Mouse (Mus musculus) heart, embryonic 13.5 days (tissue): ENCODE measurements around the gene Spns3. TPM values are rescaled to one million over a fixed set of nuclear protein-coding genes. Genes with fewer than 3 reads are reported as not detected.

Source experiments
- ATAC-seq: fragments of 200-750 bp; cut with Nextera tagmentation; 2 replicates; pipeline ENCODE4 v1.8.0; 2017; ENCODE audit warnings: moderate TSS enrichment; ENCODE audit not compliant: insufficient number of reproducible peaks, low FRiP score, low TSS enrichment; ENCODE audit errors: extremely low read depth
- H3K27ac ChIP-seq: fragments of 300-500 bp; sonication (generic); replicated peaks from 2 replicates; pipeline ENCODE4 v1.5.1; 2015; ENCODE audit warnings: moderate library complexity, mild to moderate bottlenecking, inconsistent platforms
- H3K27me3 ChIP-seq: fragments of 300-500 bp; sonication (generic); replicated peaks from 2 replicates; pipeline ENCODE4 v1.6.1; 2015; ENCODE audit warnings: mild to moderate bottlenecking, inconsistent platforms
- H3K36me3 ChIP-seq: fragments of 300-500 bp; sonication (generic); 2 replicates; pipeline ENCODE4 v1.6.1; 2015; ENCODE audit warnings: mild to moderate bottlenecking, inconsistent platforms
- H3K4me1 ChIP-seq: fragments of 300-500 bp; sonication (generic); 2 replicates; pipeline ENCODE4 v1.6.1; 2015; ENCODE audit warnings: inconsistent platforms
- H3K4me2 ChIP-seq: fragments of 300-500 bp; sonication (generic); 2 replicates; pipeline ENCODE4 v1.6.1; 2015; ENCODE audit warnings: inconsistent platforms, mild to moderate bottlenecking, moderate library complexity
- H3K4me3 ChIP-seq: fragments of 300-500 bp; sonication (generic); 2 replicates; pipeline ENCODE4 v1.5.1; 2015; ENCODE audit warnings: moderate library complexity, mild to moderate bottlenecking, inconsistent platforms
- H3K9ac ChIP-seq: fragments of 300-500 bp; sonication (generic); 2 replicates; pipeline ENCODE4 v1.6.1; 2015; ENCODE audit warnings: inconsistent platforms, mild to moderate bottlenecking, moderate library complexity
- H3K9me3 ChIP-seq: fragments of 300-500 bp; sonication (generic); 2 replicates; pipeline ENCODE4 v1.6.1; 2016; ENCODE audit warnings: inconsistent platforms
- WGBS: fragments of 180-500 bp; shearing (Covaris S2); methylation state at CpG from one replicate; pipeline ENCODE4 v1.1.7; 2015; ENCODE audit warnings: mixed read lengths; 5-methylcytosine and 5-hydroxymethylcytosine counted together
- polyA plus RNA-seq: library from polyadenylated mRNA; unstranded; fragments of >200 nt; fragmentation: Nextera tagmentation; extraction: Ambion mirVana; gene quantifications from 2 replicates; pipeline ENCODE4 v1.2.1, GENCODE M21; 2015

Gene Spns3
- 0.10 and 0.13 TPM in 2 replicates for polyA plus RNA-seq

- Histone ChIP-seq H3K4me1 (peaks cover 10% of the 10 kb centered on the region), H3K4me2 (no peak within 1 kb of the TSS), H3K9ac (no peak within 1 kb of the TSS), H3K4me3 (no peak within 1 kb of the TSS), H3K27me3 (peaks cover 10% of the 10 kb centered on the region; the same call in 1 of the 2 replicates), H3K36me3 (no peaks in the 10 kb centered on the region), H3K9me3 (no peaks in the 10 kb centered on the region), H3K27ac (no peak within 1 kb of the TSS)
- ATAC-seq, result no peak
- WGBS, result 24% methylated on average over 8 of the region's 8 CpGs
Measured at GRCm38 (mm10) chr11:72550134-72550988, at the start of gene Spns3. Gene Spns3 (minus strand): TSS chr11:72550506.

DNA sequence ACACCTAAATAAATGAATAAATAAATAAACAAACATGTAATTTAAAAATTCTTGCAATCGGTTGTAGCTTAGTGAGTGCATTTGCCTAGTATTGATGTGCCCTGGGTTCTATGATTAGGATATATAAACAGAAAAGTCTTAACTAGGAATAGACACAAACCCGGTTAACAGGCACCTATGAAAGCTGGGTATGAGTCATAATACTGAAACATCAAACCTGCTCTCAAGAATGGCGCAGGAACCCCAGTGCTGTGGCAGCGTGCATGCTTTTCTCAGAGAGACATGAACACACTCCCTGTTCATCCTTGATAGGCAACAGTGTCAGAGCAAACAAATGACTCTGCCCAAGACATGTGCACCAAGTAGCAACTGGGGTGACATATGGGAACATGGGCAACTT is 47.5 kb upstream of the Spns3 start:
- Histone ChIP-seq H3K4me1 (no peaks in the 10 kb centered on the region), H3K27me3 (0 out of 2 replicates have a peak, but pooled peaks cover 4% of the 10 kb centered on the region), H3K4me2 (no peak overlapping the region), H3K27ac (no peak overlapping the region), H3K9me3 (no peaks in the 10 kb centered on the region), H3K9ac (no peak overlapping the region), H3K36me3 (no peaks in the 10 kb centered on the region), H3K4me3 (no peak overlapping the region)
- no peak for ATAC-seq
- WGBS, result 76% methylated on average over 4 of the region's 4 CpGs

DNA sequence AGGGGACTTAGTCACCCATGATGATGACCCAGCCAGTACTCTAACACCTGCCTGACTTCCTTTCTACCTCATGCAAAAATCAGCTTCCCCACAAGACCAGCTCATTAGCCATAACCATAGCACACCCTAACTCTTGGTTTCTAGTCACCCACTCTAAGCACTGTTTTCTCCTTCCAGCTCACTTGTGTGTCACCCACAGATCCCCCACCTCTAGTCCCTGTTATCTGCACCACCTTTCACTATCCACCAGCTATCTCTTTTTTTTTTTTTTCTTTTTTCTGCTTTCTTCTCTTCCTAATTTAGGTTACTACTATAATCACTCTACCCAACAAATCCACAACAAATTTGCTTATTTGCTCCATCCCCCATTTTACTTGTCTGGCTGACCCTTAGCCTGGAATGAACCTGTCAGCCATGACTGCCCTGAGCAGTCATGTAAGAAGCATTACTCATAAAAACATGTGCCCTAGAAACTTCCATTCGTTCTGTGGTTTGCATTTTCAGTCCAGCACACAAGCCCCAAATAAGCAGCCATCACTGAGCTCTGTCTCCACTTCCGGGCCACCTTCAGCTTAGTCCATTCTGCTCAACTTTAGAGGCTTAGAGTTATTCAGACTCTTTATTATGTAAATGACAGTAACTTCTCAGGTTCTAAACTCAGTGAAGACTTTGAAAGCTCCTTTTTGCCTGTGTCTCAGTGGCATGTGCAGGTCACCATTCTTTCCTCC is 44.9 kb upstream of the Spns3 start:
- H3K36me3 ChIP-seq, result no peaks in the 10 kb centered on the region
- H3K27me3 ChIP-seq, result 0 out of 2 replicates have a peak, but pooled peaks cover 4% of the 10 kb centered on the region
- H3K27ac ChIP-seq, result no peak overlapping the region
- no peaks in the 10 kb centered on the region for H3K4me1 ChIP-seq
- WGBS, result 62% methylated on average over 2 of the region's 2 CpGs
- H3K9ac ChIP-seq, result no peak overlapping the region
- H3K4me3 ChIP-seq, result no peak overlapping the region
- no peak overlapping the region for H3K4me2 ChIP-seq
- ATAC-seq, result no peak
- no peaks in the 10 kb centered on the region for H3K9me3 ChIP-seq

GRCm38 (mm10) chr11:72587537-72588233 is 37.4 kb upstream of the Spns3 start:
- 41% methylated on average over 7 of the region's 7 CpGs for WGBS
- no peak for ATAC-seq
- Histone ChIP-seq H3K4me2 (no peak overlapping the region), H3K27me3 (no peaks in the 10 kb centered on the region), H3K27ac (0 out of 2 replicates have a peak overlapping the region, but pooled peaks have one; percentile 4), H3K4me1 (no peaks in the 10 kb centered on the region), H3K9me3 (no peaks in the 10 kb centered on the region), H3K36me3 (no peaks in the 10 kb centered on the region), H3K9ac (no peak overlapping the region), H3K4me3 (no peak overlapping the region)

- no peak for ATAC-seq
- Histone ChIP-seq H3K27ac (no peak overlapping the region), H3K4me1 (no peaks in the 10 kb centered on the region), H3K4me3 (no peak overlapping the region), H3K4me2 (no peak overlapping the region), H3K9ac (no peak overlapping the region), H3K27me3 (no peaks in the 10 kb centered on the region), H3K9me3 (no peaks in the 10 kb centered on the region), H3K36me3 (no peaks in the 10 kb centered on the region)
- WGBS, result 85% methylated on average over 3 of the region's 3 CpGs
Measured at GRCm38 (mm10) chr11:72586570-72586969, 36.3 kb upstream of the Spns3 start.

GRCm38 (mm10) chr11:72583092-72583491 is 32.8 kb upstream of the Spns3 start:
- Histone ChIP-seq H3K4me3 (no peak overlapping the region), H3K27ac (no peak overlapping the region), H3K4me2 (no peak overlapping the region), H3K9ac (no peak overlapping the region), H3K4me1 (no peaks in the 10 kb centered on the region), H3K9me3 (no peaks in the 10 kb centered on the region), H3K36me3 (no peaks in the 10 kb centered on the region), H3K27me3 (no peaks in the 10 kb centered on the region; the same call in 1 of the 2 replicates)
- ATAC-seq, result no peak
- 83% methylated on average over 2 of the region's 2 CpGs for WGBS

DNA sequence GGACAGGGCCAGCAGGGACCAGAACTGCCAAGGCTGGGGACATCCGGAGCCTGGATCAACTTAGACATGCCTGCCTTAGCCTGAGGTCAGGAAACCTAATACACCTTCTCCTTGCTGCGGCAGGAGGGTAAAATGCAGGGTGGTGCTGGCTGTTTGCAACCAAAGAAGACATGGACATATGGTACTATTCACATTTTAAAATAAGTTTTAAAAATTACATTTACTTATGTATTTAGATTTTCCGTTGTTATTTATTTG is 32.1 kb upstream of the Spns3 start:
- Histone ChIP-seq H3K27ac (no peak overlapping the region), H3K27me3 (peaks cover 3% of the 10 kb centered on the region), H3K4me3 (no peak overlapping the region), H3K36me3 (no peaks in the 10 kb centered on the region), H3K4me2 (no peak overlapping the region), H3K9me3 (no peaks in the 10 kb centered on the region), H3K9ac (no peak overlapping the region), H3K4me1 (no peaks in the 10 kb centered on the region)
- 72% methylated on average over 3 of the region's 3 CpGs for WGBS
- ATAC-seq, result no peak

DNA sequence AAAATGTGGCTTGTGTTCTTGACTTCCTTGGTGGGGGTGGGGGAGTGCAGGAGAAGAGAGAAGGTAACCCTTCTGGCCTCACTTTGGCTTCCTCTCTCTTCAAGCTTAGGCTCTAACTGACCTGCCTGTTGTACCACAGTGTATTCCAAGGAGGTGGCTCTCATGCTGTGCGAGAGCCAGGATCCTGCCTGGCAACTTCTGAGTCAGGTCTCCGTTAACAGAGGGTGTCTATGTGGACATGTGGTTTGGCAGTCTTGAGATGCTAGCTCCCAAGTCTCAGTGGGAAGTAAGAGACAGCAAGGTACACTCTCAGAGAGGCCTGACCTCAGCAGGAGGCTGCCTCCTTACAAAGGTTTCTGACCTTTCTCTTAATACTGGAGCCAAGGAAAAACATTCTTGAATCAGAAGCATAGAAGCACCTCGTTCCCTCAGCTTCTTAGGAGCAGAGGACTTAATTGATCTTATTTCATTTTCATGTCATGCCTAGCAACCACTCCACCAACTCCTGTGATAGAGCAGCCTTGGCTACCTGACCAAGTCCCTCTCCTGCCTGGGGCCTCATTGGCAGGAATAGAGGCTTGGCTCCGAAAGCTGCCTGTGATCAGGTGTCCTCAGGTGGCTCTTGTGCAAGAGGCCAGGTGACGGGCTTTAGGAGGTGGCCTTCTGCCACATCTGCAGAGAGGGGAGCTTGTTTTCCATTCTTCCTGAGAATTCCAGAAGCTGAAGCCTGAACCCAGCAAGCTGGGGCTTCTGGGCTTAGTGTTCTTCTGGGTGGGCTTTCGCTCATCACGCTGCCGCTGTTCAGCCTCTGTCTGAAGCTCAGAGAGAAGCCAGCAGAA is 31.5 kb upstream of the Spns3 start:
- Histone ChIP-seq H3K4me2 (no peak overlapping the region), H3K27ac (no peak overlapping the region), H3K9me3 (no peaks in the 10 kb centered on the region), H3K4me1 (no peaks in the 10 kb centered on the region), H3K4me3 (no peak overlapping the region), H3K27me3 (peaks cover 4% of the 10 kb centered on the region), H3K36me3 (no peaks in the 10 kb centered on the region), H3K9ac (no peak overlapping the region)
- ATAC-seq, result no peak
- 75% methylated on average over 8 of the region's 8 CpGs for WGBS

GRCm38 (mm10) chr11:72578471-72578870 is 28.2 kb upstream of the Spns3 start:
- Histone ChIP-seq H3K4me1 (peaks cover 8% of the 10 kb centered on the region), H3K27ac (no peak overlapping the region), H3K9ac (no peak overlapping the region), H3K36me3 (no peaks in the 10 kb centered on the region), H3K27me3 (peaks cover 9% of the 10 kb centered on the region), H3K4me2 (no peak overlapping the region), H3K4me3 (no peak overlapping the region), H3K9me3 (no peaks in the 10 kb centered on the region)
- 71% methylated on average over 4 of the region's 4 CpGs for WGBS
- ATAC-seq, result no peak

DNA sequence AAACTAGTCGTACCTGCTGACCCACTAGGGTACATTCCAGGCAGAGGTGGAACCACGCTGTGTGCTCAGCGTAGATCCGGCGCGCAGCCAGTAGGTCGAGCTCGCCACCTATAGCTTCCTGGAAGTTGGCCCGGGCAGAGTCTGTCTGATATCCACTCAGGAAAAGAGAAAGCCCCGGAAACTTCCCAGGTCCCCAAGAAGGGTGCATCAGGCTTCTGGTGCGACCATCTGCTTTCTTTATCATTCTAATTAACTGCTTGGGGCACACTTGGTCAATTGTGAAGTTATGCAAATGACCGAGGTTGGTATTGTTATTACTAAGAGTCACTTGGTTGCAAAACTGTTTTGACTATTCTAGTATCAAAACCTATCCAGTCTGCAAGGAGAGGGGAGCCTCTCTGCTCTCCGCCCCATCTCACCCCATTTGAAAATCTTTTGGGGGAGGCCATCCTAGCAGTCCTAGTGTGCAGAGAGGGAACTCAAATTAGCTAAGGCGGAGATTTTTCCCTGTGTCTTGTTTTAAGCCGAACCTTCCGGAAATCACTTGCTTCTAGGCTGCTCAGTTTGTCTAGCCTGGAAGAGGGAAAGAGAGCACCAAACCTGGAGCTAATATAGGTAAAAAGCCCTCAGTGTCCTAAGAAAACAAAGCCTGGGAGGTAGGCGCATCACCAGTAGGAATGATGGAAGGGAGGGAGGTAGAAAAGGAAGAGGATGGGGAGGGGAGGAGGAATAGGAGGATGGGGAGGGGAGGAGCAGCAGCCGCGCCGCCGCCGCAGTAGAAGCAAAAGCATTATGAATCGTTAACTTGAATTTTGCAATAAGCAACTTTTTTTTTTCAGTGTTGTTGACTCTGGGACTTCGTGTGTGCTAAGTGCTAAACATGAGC is 26.4 kb upstream of the Spns3 start:
- WGBS, result 2% methylated on average over 24 of the region's 24 CpGs
- Histone ChIP-seq H3K9ac (peak overlapping the region; percentile 71), H3K36me3 (no peaks in the 10 kb centered on the region), H3K4me2 (peak overlapping the region; percentile 85), H3K4me3 (peak overlapping the region; percentile 52), H3K9me3 (no peaks in the 10 kb centered on the region), H3K4me1 (peaks cover 8% of the 10 kb centered on the region), H3K27me3 (peaks cover 9% of the 10 kb centered on the region), H3K27ac (no peak overlapping the region)
- no peak for ATAC-seq
